Mouse (Mus musculus) bone marrow, adult 2 months (tissue): ENCODE data around the gene Atp7a. TPM values are rescaled to one million over a fixed set of nuclear protein-coding genes. Genes with fewer than 3 reads are reported as not detected.
A peak's percentile ranks its signal among the peaks of the same experiment; 100 is the strongest.

Experiments
- H3K27ac ChIP-seq: fragments of 200-500 bp; 2 replicates; pipeline ENCODE4 v1.5.1; 2012; ENCODE audit warnings: low read depth, mild to moderate bottlenecking, control low read depth, inconsistent platforms, low read length; ENCODE audit not compliant: control insufficient read depth, poor library complexity, insufficient read depth
- H3K4me1 ChIP-seq: fragments of 200-500 bp; 2 replicates; pipeline ENCODE4 v1.6.1; 2011; ENCODE audit warnings: low read length; ENCODE audit not compliant: control insufficient read depth, insufficient read depth
- H3K4me3 ChIP-seq: fragments of 200-500 bp; replicated peaks from 2 replicates; pipeline ENCODE3; 2011; ENCODE audit warnings: mild to moderate bottlenecking, low read depth, low read length, control low read depth; ENCODE audit not compliant: control insufficient read depth
- CTCF ChIP-seq: fragments of 200-500 bp; IDR thresholded peaks from 2 replicates; pipeline ENCODE4 v1.5.1; 2011; ENCODE audit warnings: low read length, control low read depth; ENCODE audit not compliant: control insufficient read depth, insufficient read depth
- POLR2A ChIP-seq: fragments of 200-500 bp; IDR thresholded peaks from 2 replicates; pipeline ENCODE4 v1.6.1; 2011; ENCODE audit warnings: low read depth, mild to moderate bottlenecking, control low read depth, low read length, borderline replicate concordance; ENCODE audit not compliant: control insufficient read depth
- WGBS: fragments of 180-500 bp; shearing (Covaris S2); methylation state at CpG from one replicate; pipeline ENCODE4 v1.1.7; 2018; 5-methylcytosine and 5-hydroxymethylcytosine counted together
- polyA plus RNA-seq: library from polyadenylated mRNA; stranded (reverse); fragments of >200 nt; gene quantifications from 2 replicates; pipeline ENCODE4 v1.2.4, GENCODE M21; 2011; ENCODE audit warnings: low replicate concordance; ENCODE audit not compliant: missing spikeins, insufficient read depth, insufficient read length

The Atp7a gene
- polyA plus RNA-seq, 1 experiment: 5.5 TPM

- Histone ChIP-seq H3K27ac (no peak overlapping the region), H3K4me3 (no peak overlapping the region), H3K4me1 (no peaks in the 10 kb centered on the region)
- WGBS: 83% methylated on average over 3 of the region's 3 CpGs
- TF ChIP-seq CTCF (no peak), POLR2A (no peak)
These were observed 10.0 kb upstream of the Atp7a start for GRCm38 (mm10) chrX:106017102-106017501.

DNA sequence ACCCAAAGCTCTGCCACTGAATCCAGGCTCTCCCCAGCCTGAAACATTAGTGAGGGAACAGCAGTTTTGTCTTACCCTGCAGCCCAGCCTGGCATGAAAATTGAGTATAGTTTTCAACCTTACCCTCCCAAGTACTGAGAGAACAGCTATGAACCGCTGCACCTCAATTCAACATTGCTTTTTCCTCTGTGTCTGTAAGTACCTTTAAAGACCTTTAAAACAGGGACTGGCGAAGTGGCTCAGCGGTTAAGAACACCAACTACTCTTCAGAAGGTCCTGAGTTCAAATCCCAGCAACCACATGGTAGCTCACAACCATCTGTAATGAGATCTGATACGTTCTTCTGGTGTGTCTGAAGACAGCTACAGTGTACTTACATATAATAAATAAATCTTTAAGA lies 9.6 kb upstream of the Atp7a start:
- H3K4me1 ChIP-seq: no peaks in the 10 kb centered on the region
- no peak overlapping the region for H3K27ac ChIP-seq
- H3K4me3 ChIP-seq: no peak overlapping the region
- no peak for TF ChIP-seq POLR2A
- TF ChIP-seq CTCF: no peak
- WGBS: 84% methylated on average over 4 of the region's 4 CpGs

DNA sequence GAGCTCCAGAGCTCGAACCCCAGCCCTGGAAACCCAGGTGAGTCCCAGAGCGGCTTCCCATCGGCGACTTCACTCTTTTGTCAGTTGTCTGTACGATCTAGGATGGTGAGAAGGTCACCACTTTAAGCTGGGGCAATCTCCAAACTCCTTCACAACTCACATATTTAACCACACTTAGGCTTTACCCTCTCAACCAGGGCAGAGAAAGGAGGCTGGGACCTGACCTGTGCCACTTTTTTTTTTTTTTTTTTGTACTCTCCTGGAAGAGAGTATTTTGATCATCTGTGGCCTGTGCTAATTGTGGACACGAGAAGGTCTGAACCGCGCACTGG lies 233 bp downstream of the Atp7a start:
- WGBS: 13% methylated on average over 8 of the region's 8 CpGs
- Histone ChIP-seq H3K4me3 (peak overlapping the region; percentile 78), H3K27ac (peak overlapping the region; percentile 79), H3K4me1 (no peaks in the 10 kb centered on the region; the same call in 1 of the 2 replicates)
- TF ChIP-seq CTCF: no peak
- no peak for TF ChIP-seq POLR2A

DNA sequence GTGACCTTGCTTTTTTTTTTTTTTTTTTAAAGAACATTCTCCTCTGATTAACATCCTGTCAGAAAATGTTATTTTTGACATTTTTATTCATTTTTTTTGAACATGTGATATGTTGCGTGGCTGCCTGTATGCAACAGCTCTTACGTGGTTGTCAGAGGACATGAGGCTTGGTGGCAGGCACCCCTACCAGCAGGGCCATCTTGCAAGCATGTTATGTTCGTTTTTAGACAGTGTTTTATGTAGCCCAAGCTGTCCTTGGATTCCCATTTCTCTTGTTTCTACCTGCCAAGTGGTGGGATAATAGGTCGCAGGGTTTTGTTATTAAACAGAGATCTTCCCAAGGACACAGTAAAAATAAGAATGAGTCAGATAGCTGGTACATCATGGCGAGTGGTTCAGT lies 3.1 kb downstream of the Atp7a start:
- Histone ChIP-seq H3K4me1 (no peaks in the 10 kb centered on the region; the same call in 1 of the 2 replicates), H3K4me3 (no peak overlapping the region), H3K27ac (no peak overlapping the region)
- 72% methylated on average over 5 of the region's 5 CpGs for WGBS
- TF ChIP-seq CTCF (no peak), POLR2A (no peak)

GRCm38 (mm10) chrX:106031124-106031523 lies 4.0 kb downstream of the Atp7a start:
- Histone ChIP-seq H3K27ac (no peak overlapping the region), H3K4me3 (no peak overlapping the region), H3K4me1 (no peaks in the 10 kb centered on the region; the same call in 1 of the 2 replicates)
- TF ChIP-seq CTCF: no peak
- TF ChIP-seq POLR2A: no peak

DNA sequence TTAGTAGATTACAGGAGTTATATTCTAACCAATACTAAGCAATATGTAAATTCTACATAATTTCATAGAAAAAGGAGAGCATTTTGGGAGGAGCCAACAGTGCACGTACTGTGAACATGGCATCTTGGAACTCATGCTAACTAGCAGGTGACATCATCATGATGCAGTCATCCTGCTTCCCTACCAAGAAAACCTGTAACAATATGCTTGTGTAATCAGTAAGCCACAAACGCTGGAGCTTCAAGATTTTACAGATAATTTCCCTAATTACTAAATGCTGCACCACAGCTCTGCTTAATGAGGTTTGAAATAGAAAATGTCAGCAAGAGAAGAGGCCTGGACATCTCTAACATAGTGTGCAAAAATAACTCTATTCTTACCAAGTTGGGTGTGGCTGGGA lies 8.7 kb downstream of the Atp7a start:
- WGBS: 29% methylated on average over 2 of the region's 2 CpGs
- Histone ChIP-seq H3K4me1 (no peaks in the 10 kb centered on the region), H3K4me3 (no peak overlapping the region), H3K27ac (no peak overlapping the region)
- TF ChIP-seq CTCF (no peak), POLR2A (no peak)

GRCm38 (mm10) chrX:106037185-106037752 lies 10.2 kb downstream of the Atp7a start:
- H3K4me1 ChIP-seq: no peaks in the 10 kb centered on the region
- no peak overlapping the region for H3K4me3 ChIP-seq
- no peak for TF ChIP-seq CTCF
- TF ChIP-seq POLR2A: no peak
- WGBS: 80% methylated on average over 3 of the region's 3 CpGs
- H3K27ac ChIP-seq: no peak overlapping the region

GRCm38 (mm10) chrX:106043863-106044617 lies 17.0 kb downstream of the Atp7a start:
- Histone ChIP-seq H3K27ac (no peak overlapping the region), H3K4me3 (no peak overlapping the region), H3K4me1 (no peaks in the 10 kb centered on the region)
- WGBS: 27% methylated on average over 8 of the region's 8 CpGs
- TF ChIP-seq CTCF (no peak), POLR2A (no peak)
